Mouse (Mus musculus) skeletal muscle tissue, adult 2 months (tissue): ENCODE data around the gene Kpna6.

Experiments used
- DNase-seq: peaks from one replicate; pipeline ENCODE4 v3.0.0-alpha.2; 2012; ENCODE audit warnings: low read depth, low spot score

Gene Kpna6

DNA sequence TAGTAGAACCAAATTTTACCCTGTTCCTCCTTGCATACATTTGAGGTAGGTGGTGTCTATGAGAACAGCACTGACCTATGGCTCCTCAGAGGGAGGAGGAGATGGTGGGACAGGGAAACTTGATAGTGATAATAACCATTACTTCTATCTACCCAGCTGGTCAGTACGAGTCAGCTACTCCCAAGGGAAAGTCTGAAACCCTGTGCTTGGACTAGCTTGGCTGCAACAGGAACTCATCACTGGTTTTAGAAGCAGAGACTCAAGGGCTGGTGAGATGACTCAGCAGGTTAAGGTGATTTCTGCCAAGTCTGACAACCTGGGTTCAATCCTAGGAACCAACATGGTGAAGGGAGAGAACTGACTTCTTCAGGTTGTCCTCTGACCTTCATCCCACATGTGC is 23.9 kb downstream of the Kpna6 start:
- no peak for DNase-seq

DNA sequence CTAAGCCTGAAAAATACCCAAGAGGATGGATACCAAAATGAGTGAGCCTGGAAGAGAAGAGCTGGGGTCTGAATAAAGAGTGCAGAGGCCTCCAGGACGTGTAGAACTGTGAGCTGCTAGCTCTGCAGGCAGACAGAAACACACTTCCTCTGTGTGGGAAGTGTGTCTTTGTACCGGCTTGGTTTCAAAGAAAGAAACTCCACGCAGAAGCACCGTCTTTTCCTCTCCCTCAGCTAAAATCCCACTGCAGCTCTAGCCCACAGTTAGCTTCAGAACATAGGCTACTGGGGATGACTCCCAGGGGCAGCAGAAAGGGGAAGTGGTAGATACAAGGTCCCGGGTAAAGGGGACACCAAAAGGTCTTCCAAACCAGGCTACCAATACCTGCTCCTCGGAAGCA is 27.4 kb downstream of the Kpna6 start:
- no peak for DNase-seq

DNA sequence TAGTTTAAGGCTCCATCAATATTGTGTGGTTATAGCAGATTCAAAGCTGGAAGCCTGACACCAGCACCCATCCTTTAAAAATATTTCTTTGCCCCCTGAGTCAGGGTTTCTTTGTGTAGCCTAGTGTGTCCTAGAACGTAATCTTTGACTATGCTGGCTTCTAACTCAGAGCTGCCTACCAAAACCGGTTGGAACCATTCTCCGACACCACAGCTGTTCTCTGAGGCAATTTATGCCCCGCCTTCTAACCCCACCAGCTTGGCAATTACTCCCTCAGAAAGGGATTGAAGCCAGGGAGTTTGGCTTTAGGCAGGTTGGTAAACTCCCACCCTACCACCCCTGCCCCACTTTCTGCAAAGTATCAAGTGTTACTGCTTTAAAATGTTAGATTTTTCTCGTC is 30.8 kb downstream of the Kpna6 start:
- DNase-seq = no peak

DNA sequence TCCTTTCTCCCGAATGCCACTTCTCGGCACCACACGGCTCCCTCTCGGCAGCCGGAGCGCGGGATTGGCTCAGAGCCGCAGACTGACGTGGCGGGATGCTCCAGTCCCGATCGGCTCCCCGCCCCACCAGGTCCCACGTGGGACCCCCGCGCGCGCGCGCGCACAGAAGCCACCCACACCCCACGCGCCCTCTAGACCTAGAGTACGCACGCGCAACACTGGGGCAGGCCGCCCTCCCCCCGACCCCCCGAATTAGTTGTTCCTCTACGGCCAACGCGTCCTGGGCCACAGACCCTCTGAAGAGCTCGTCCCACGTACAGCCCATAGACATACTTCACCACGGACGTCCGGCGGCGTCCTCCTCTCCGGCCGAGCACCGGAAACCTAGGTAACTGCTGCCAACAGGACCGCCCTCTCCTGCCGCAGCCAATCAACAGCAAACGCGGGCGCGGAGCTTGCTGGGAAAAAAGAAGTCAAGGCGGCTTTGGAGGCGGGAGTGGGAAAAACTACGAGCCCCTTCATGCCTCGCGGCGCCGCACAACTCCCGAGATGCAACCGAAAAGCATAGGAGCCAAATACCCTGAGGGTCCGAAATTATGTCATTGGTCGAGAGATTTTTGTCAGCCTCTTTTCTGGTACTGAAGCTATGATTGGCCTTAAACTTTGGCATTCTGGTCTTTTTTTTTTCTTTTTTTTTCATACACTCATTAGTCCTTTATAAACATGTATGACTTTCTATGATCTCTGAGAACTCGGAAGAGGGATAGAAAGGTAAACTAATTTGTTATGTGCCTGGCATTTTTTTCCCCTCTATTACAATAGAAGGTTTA is 31.7 kb downstream of the Kpna6 start, which contains the start of gene Txlna:
TSS of gene Txlna (minus strand) at position 428 of the 830 bp plus-strand sequence.
- peak; percentile 94 for DNase-seq

DNA sequence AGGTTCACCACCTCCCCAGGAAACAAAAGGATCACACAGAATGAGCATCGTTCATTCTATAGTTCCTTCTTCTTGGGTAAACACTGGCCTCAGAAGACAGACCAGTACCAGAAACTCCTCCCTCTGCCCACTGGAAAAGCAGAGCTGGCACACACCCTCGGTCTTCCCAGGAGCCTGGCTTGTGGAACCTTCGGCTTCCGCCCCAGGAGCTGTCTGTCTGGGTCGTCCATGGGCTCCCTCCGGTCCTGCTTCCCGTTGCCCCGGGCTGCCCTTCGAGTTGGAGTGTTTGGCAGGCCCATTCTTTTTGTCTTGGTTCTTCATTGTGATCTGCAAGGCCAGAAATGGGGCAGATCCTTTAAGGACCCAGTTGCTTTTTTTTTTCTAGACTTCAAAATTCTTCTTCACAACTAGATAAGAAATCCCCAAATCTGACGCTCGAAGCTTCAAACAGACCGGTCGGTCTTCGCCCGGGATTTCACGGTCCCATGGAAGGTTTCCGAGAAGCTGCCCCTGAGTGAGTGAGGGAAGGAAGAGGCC is 32.4 kb downstream of the Kpna6 start:
- no peak for DNase-seq

DNA sequence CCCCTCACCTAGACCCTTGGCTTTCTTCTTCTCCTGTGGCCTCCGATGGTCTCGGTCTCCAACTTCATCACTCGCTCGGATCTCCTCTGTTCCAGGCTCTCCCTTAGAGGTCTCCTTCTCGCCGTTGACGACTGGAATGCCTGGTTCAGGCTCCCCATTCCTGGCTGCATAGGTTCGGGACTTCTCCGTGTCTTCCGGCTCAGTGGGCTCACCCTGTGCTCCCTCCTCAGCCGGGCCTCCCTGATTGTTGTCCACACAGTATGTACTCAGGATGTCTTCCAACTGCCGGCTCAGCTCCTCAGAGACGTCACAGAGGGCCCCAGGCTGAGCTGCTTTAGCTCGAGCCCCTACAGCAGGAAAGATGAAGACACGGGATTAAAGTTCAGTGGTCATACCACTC is 33.3 kb downstream of the Kpna6 start:
- DNase-seq = no peak

DNA sequence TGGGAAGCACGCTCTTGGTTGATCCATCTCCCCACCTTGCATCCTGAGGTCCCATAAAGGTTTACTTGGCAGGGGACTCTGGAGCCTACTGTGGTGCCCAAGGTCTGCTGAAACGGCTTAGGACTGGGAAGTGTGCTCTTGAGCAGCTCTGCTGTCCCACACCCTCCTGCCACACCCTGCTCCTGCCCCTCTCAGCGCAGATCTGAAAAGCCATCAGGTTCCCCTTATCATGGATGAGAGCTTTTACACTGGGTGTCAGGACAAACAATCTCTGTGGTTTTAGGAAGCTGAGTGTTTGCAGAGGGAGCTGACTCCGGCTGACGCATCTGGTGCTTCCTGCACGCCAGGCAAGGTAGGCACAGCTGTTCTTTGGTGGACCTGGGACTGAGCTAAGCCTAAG is 38.7 kb downstream of the Kpna6 start:
- no peak for DNase-seq

DNA sequence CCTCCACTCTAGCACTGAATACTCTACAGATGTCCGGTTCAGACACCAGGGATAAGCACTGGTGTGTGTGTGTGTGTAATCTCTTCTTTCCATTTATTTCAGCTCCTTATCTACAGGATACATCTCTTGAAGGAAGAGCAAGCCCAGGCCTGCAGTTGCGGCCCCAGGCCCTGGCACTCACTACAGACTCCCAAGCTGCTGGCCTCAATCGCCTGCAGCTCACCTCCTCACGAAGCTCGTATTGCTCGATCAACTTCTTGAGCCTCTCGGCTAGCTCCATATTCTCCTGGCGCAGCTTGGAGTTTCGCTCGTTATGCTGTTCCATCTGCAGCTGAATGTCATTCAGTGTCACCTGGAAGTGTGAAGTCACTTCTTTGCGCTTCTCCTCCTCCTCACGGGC is 40.7 kb downstream of the Kpna6 start:
- DNase-seq = no peak

DNA sequence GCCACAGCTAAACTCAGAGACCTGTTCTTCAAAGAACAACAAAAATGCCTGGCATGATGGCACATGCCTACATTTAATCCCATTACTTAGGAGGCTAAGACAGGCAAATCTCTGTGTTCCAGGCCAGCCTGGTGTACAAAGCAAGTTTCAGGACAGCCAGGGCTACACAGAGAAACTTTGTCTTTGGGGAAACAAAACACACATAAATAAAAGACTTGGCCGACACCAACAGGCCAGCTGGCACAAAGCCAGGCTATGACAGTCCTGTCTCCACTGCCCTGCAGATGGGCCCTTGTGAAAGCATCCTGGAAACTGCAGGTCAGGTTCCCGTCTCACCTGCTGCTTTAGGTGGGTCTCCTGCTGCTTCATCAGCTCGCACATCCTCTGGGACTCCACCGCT is 41.6 kb downstream of the Kpna6 start:
- DNase-seq = no peak

DNA sequence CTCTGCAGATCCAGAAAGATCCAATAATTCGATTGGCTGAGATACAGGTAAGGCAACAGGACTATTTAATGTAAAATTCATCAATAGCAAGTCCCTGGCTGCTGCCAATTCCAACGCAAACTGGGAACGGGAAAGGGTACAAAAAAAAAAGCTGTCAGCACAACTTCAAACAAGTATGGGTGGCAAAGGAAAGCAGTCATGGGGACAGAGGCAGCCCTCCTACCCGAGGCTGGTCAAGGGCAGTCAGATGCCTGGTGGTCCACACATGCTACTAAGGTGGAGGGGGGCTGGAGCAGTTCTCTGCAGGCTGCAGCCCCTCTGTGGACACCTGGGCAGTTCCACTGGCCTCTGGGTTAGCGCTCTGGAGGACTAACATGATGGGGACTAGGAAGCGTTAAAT is 46.5 kb downstream of the Kpna6 start:
- no peak for DNase-seq

DNA sequence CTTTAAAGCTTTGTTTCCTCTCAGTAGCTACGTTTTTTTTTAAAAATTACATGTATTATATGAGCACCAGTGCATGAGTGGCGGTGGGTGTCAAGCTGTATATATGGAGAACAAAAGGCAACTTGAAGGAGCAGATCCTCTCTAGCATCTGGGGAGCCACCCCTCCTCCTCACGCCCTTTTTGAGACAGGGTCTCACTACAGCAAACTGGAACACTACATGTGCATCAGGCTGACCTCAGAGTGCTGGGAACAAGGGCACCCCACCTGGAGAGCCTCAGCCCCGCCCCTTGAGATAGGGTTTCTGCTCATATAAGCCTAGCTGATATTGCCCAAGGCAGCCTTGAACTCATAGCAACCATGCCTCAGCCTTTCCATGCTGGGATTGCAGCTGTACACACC is 47.1 kb downstream of the Kpna6 start:
- DNase-seq = no peak

DNA sequence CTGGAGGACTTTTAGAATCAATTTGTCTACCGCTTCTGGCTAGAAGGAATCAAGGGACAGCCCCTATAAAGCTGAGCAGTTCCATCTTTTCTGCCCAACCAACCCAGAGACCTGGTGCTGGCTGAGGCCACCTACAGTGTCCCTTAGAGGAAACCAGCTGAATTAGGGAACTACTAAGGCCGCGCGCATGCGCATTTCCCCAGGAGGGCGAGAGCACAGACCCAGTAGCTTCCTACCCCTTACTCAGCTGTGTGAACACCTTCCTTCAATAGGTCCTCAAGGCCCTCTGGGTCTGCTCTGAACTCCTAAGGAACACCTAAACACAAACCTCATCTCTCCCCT is 47.6 kb downstream of the Kpna6 start:
- peak; percentile 74 for DNase-seq

DNA sequence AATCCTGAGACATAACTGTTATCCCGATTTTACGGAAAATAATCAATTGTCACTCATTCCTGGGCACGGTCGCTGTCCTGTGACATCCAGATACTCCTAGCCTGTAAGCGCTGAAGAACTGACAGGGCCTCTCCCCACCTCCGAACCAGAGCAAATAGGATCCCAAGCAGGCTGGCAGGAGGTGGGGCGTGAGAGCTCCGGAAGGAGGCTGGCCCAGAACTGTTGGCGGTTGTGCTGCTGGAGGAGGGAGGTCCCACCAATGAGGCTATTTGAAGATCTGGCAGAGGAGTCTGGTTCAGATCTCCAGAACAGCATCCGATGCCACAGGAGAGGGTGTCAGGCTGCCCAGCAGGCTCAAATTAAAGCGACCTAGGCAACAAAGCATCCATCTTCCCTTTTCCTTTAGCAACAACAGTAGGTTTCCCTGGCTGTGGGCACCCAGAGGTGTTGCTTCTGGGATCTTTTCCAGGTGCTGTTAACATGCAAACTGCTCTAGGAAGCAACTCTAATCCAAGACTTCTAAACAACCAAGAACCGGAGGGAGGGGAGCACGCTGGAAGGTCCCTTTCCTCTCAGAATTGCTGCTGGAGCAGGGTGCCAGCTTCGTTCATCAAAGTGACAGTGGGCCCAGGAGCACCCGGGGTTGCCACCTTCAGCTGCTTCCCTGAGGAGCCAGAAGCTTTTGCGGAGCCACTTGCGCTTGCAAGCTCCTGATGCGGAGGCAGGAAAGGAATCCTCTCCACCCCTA is 48.1 kb downstream of the Kpna6 start:
- peak; percentile 95 for DNase-seq

DNA sequence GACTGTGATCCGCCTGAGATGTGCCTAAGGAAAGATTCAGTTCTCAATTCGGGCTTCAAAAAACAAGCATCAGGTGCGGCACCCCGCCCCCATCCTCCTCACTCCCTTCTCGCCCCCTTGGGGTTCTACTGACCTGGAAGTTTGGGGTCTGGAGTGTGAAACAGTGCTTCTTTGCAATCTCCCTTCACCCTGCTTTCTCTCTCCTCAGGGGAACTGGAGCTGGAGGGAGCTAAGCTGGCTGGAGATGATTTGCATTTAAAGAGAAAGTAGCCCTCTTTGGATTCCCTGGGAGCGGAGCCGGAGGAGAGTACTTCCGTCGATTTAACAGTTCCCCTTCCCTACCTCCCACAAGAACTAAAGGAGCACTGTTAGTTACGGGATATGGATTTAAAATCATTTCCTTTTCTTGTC is 48.9 kb downstream of the Kpna6 start, which contains the start of gene Ccdc28b:
TSS of gene Ccdc28b (minus strand) at position 267 of the 411 bp plus-strand sequence.
- no peak for DNase-seq

DNA sequence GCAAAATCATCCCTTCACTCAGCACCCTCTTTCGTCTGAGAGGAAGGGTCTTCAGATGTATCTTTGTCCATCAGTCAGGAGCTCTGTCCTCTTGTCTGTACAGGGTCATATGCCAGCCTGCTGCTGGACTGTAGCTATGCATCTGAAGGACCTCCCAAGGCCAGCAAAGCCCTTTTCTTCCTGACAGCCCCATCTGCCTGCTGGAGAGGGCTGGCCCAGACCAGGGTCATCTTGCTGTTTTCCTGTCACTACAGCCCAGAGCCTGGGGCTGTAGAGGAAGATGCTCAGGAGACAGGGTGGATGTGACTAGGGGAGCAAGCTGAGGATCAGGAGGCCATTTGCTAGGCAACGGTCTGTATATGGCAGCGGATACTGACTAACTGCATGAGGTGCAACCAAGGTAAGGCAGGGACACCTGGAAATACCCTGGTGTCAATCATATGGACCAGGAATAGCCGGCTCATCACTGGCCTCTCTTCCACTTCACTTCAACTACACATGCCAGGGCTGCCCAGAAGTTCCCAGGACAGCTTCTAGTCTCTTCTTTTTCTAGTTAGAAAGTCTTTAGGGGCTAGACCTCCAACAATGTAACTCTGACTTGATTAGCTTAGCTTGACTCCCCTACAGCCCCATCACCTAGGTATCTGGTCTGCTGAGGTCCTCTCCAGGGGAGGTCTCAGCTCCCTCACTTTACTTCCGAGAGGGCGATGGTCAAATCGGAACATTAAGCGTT is 49.6 kb downstream of the Kpna6 start:
- no peak for DNase-seq

DNA sequence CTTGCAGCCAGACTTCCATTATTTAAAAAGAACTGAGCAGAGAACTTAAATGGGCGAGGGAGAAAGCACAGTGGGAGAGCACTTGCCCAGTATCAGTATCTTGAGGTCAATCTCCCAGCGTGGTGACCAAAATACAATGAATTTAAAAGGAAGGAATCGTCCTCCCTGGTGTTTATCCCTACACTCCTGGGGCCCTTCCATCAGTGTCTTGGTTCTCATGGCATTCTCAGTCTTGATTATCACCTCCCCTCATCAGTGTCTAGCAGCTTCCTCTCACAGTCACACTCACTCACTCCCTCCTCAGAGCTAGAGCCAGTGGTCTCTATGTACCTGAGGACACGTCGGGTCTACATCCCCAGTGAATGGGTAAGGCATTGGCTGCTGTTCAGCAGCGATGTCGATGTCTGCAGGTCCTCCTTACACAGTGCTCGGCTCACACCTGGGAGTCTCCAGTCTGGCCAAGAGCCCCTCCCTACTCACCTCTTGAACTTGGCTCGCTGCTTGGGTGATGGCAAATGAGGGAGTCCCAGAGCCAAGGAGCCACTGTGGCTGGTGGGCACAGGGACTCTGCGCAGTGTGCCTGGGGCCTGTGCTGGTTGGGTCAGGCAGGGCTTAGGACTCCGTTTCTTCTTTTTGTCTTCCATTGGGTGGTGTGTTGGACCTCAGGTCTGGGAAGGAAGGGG is 50.3 kb downstream of the Kpna6 start:
- DNase-seq = no peak

DNA sequence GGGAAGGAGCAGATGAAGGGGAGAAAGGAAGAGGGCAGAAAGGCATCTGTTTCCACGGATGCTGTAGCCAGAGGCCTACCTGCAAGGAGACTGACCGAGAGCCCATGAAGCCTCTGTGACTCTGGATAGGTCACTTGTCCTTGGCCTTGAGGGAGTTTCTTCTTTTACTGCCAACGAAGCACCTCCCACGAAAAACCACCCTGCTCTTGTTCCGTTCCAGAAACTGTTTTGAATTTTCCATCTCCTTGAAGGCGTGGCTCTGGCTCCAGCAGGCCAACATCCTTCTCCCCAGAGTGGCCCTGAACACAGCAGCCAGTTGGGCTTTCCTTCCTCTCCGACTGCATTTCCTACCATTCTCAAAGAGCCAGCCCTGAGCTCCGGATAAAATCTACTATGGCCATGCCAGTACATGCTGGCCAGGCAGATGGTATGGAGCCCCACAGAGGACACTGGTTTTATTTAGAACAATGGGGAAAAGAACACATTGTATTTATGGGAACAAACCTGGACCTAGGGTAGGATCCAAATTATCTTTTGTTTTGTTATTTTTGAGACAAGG is 51.2 kb downstream of the Kpna6 start:
- peak; percentile 82 for DNase-seq

DNA sequence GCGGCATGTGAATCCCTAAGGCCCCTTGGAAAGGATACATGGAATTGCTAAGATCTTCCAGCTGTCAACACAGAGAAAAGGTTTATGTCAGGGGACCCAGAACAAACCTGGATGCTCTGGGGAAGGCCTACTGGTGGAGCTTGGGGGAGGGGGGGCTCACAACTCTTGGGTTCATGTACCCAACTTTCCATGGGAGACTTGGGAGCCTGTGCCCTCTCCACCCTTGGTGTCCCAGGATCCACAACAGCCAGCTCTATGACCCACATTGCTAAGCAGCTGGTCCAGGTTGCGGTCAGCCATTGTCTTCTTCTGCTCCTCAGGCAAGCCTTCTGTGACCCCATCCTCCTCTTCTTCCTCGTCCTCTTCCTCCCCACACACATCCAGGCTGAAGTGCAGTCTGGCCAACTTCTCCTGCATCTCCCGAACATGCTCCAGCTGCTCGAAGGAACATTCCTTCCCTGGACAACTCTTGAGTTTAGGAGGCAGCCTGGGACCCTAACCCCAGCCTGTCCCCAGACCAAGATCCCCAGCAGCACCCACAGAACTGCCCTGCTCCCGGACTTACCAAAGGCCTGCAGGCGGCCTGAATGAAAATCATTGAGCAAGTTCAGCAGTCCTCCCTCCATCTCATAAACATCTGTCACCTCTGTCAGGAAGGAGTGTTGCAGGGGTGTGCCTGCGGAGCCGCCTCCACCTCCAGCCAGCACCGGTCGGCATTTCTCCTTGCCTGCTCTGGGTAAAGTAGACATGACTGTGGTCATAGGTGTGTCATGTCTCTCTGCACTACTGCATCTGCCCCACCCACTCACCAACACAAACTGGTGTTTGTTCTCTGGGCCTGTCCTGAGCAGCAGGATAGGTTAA is 51.9 kb downstream of the Kpna6 start:
- no peak for DNase-seq

DNA sequence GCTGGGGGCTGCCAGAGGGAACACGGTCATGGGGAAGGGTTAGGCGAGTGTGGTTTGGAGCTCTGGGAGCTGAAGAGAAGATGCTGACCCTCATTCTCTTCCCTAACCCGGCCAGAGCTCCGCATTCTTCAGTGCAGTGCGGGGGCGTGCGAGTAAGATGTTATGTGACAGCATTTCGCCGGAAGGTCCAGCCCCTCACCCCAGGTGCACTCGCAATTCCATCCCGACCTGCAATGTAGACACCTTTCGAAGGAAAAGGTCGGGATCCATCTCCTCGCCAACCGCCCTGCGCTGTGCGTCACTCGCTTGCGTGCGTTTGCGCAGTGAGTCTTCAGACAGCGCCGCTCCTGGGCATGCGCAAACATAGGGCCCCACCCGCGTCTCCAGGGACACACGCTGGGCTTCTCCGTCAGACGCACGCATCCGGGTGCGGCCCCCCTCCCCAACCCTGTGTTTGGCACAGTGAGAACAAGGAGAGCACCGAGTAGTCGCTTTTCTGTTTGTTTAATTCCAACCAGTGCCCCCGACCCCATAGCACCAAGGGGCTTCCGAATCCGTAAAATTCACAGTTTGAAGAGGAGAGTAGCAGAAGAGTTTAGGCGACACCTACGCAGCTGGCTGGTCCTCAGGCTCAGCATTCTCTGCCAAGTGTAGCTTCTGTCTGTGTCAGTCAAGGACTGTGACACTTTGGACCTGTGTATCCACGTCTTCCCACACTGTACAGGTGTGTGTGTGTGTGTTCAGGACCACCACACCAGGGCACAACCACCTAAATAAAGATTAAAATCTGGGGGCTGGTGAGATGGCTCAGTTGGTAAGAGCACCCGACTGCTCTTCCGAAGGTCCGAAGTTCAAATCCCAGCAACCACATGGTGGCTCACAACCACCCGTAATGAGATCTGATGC is 53.5 kb downstream of the Kpna6 start, which contains the start of gene Iqcc:
TSS of gene Iqcc (minus strand) at position 314 of the 906 bp plus-strand sequence.
- DNase-seq = peak; percentile 97
